Mouse (Mus musculus) embryonic facial prominence, embryonic 15.5 days (tissue): Measurements from ENCODE around the gene Dand5. TPM values are rescaled to one million over a fixed set of nuclear protein-coding genes. Genes with fewer than 3 reads are reported as not detected.

Source experiments
- ATAC-seq: fragments of 200-750 bp; cut with Nextera tagmentation; 2 replicates; pipeline ENCODE4 v1.8.0; 2017; ENCODE audit warnings: low read depth, moderate TSS enrichment; ENCODE audit not compliant: insufficient number of reproducible peaks, low FRiP score, low TSS enrichment
- H3K27ac ChIP-seq: fragments of 300-500 bp; sonication (generic); replicated peaks from 2 replicates; pipeline ENCODE4 v1.5.1; 2015; ENCODE audit warnings: mild to moderate bottlenecking, inconsistent platforms
- H3K27me3 ChIP-seq: fragments of 300-500 bp; sonication (generic); 2 replicates; pipeline ENCODE4 v1.6.1; 2015; ENCODE audit warnings: inconsistent platforms
- H3K36me3 ChIP-seq: fragments of 300-500 bp; sonication (generic); 2 replicates; pipeline ENCODE4 v1.6.1; 2015; ENCODE audit warnings: mild to moderate bottlenecking, inconsistent platforms
- H3K4me1 ChIP-seq: fragments of 300-500 bp; sonication (generic); 2 replicates; pipeline ENCODE4 v1.6.1; 2015; ENCODE audit warnings: inconsistent platforms
- H3K4me2 ChIP-seq: fragments of 300-500 bp; sonication (generic); replicated peaks from 2 replicates; pipeline ENCODE4 v1.6.1; 2015; ENCODE audit warnings: mild to moderate bottlenecking, inconsistent platforms
- H3K4me3 ChIP-seq: fragments of 300-500 bp; sonication (generic); replicated peaks from 2 replicates; pipeline ENCODE4 v1.5.1; 2015; ENCODE audit warnings: mild to moderate bottlenecking, inconsistent platforms
- H3K9ac ChIP-seq: fragments of 300-500 bp; sonication (generic); 2 replicates; pipeline ENCODE4 v1.6.1; 2015; ENCODE audit warnings: inconsistent platforms
- H3K9me3 ChIP-seq: fragments of 300-500 bp; sonication (generic); replicated peaks from 2 replicates; pipeline ENCODE4 v1.6.1; 2016; ENCODE audit warnings: inconsistent platforms
- WGBS: fragments of 180-500 bp; shearing (Covaris S2); methylation state at CpG from one replicate; pipeline ENCODE4 v1.1.7; 2015; 5-methylcytosine and 5-hydroxymethylcytosine counted together
- polyA plus RNA-seq: library from polyadenylated mRNA; unstranded; fragments of >200 nt; fragmentation: Nextera tagmentation; extraction: Ambion mirVana; gene quantifications from 2 replicates; pipeline ENCODE4 v1.2.1, GENCODE M21; 2015

Gene Dand5
- polyA plus RNA-seq, 1 experiment from 2014 or later = 8.4 TPM

DNA sequence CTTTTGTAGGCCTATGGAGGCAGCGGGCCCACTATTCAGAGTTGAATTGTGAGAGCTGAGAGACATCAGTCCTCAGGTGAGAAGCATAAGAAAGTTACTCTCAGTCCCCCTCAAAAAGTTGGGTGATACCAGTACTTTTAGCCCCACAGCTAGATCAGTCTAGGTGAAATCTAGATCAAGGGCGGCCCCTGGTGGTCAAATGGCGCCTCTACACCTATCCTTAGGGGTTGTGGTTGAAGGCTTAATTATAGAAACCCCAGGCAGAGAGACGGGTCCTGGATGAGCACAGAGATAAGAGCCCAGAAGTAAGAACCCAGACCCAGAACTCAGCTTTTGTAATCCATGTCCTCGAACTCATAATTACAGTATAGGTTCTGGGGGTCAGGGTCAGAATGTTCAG, 9.6 kb downstream of the Dand5 start:
- H3K27ac ChIP-seq = no peak overlapping the region
- H3K36me3 ChIP-seq = no peaks in the 10 kb centered on the region
- no peaks in the 10 kb centered on the region for H3K9me3 ChIP-seq
- 4% methylated on average over 5 of the region's 5 CpGs for WGBS
- H3K4me2 ChIP-seq = no peak overlapping the region
- H3K27me3 ChIP-seq = peaks cover 28% of the 10 kb centered on the region
- H3K4me3 ChIP-seq = no peak overlapping the region
- no peak for ATAC-seq
- no peak overlapping the region for H3K9ac ChIP-seq
- peaks cover 29% of the 10 kb centered on the region for H3K4me1 ChIP-seq

DNA sequence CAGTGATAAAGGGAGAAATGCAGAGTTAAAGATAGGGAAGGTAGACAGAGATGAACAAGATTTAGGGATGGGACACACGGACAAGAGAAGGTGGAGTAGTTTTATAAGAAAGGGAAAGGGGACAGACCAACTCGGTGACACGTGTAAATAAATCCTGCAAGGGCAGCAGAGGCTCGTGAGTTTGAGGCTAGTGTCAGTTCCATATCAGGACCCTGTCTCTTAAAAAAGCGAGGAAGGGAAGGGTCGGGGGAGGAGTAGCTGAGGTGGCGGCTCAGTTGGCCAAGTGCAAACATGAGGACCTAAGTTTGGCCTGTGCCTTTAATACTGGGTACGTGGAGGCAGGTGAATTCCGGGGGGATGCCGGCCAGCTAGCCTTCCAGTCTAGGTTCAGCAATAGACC, 11.3 kb downstream of the Dand5 start:
- Histone ChIP-seq H3K4me1 (peaks cover 29% of the 10 kb centered on the region), H3K9me3 (no peaks in the 10 kb centered on the region), H3K9ac (no peak overlapping the region), H3K4me3 (peak overlapping the region; percentile 41), H3K4me2 (peak overlapping the region; percentile 58), H3K27me3 (peaks cover 28% of the 10 kb centered on the region), H3K36me3 (no peaks in the 10 kb centered on the region), H3K27ac (no peak overlapping the region)
- no peak for ATAC-seq
- WGBS = 26% methylated on average over 10 of the region's 10 CpGs

DNA sequence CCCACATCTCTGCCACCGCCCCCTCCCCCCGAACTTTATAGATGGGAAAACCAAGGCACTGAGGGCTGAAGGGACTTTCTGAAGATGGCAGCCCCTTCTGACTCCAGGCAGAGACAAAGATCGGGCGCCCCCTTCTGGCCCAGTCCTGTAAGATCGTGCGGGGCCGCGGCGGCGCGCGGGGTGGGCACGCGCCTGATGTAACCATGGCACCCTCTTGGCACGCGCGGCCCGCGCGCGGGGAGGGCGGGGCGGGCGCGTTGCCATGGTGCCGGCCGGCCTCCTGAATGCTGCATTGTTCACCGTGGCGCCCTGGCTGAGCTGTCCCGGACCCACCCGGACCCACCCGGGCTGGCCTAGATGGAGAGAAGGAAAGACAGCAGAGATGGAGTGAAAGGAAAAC, 11.7 kb downstream of the Dand5 start:
- H3K4me2 ChIP-seq = peak overlapping the region; percentile 58
- ATAC-seq = peak; percentile 79
- H3K4me1 ChIP-seq = peaks cover 27% of the 10 kb centered on the region
- H3K4me3 ChIP-seq = peak overlapping the region; percentile 41
- no peaks in the 10 kb centered on the region for H3K9me3 ChIP-seq
- H3K36me3 ChIP-seq = no peaks in the 10 kb centered on the region
- under 1% methylated on average over 32 of the region's 32 CpGs for whole genome bisulfite sequencing
- H3K27me3 ChIP-seq = peaks cover 28% of the 10 kb centered on the region
- H3K27ac ChIP-seq = no peak overlapping the region; the same call in 1 of the 2 replicates
- H3K9ac ChIP-seq = no peak overlapping the region

DNA sequence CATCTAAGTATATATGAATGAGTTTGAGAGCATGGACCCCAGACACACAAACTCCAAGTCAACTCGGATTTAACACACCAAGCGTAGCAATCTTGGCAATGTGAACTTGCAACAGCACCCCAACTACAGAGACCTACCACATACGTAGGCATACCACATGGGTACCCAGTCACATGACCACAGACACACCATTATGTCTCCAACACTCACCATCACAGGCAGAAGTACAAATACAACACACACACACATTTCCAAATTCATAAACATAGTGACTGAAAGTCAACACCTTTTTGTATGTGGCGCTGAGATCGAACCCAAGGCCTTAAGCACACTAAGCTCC, 12.7 kb downstream of the Dand5 start:
- Histone ChIP-seq H3K4me2 (no peak overlapping the region), H3K4me3 (no peak overlapping the region), H3K4me1 (peaks cover 22% of the 10 kb centered on the region), H3K27me3 (peaks cover 30% of the 10 kb centered on the region), H3K9ac (no peak overlapping the region), H3K9me3 (no peaks in the 10 kb centered on the region), H3K36me3 (no peaks in the 10 kb centered on the region), H3K27ac (no peak overlapping the region)
- ATAC-seq = no peak
- 78% methylated on average over 5 of the region's 5 CpGs for WGBS

DNA sequence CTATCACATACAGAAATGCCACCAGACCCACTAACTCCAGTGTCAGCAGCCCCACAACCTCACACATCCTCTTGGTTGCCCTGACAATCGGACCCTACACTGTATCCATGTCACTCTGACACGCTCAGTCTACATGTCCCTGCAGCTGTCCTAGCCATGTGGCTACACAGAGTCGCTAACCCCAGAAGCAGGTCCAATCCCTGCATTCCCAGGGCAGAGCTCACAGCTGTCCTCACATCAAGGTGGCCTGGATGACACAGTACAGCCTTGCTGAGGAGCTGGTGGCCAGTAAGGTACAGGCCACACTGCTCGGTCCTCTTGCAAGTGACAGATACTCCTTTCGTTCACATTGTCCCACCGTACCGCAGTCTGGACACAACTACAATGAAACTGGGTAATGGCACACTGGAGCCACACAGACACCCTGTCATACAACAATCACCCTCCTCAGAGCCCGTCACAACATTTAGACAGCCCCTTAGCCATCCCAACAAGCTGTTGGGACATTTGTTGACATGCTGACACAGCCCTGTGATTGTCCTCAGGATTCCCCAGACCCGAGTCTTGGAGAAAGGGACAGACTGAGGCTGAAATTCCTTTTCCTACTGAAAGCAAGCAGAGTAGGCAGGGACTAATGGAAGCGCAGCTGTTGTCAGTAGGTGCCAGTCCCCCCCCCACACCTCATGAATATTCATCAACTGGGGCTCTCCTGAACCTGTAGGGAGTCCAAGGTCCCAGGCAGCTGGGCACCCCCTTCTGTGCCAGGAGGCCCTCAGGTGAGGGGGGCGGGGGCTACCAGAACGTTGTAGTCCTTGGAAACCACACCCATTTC, 13.3 kb downstream of the Dand5 start:
- Histone ChIP-seq H3K4me1 (peaks cover 17% of the 10 kb centered on the region), H3K27me3 (peaks cover 30% of the 10 kb centered on the region), H3K27ac (no peak overlapping the region), H3K9ac (no peak overlapping the region), H3K4me3 (no peak overlapping the region), H3K9me3 (no peaks in the 10 kb centered on the region), H3K4me2 (no peak overlapping the region), H3K36me3 (no peaks in the 10 kb centered on the region)
- 61% methylated on average over 12 of the region's 12 CpGs for WGBS
- no peak for ATAC-seq

DNA sequence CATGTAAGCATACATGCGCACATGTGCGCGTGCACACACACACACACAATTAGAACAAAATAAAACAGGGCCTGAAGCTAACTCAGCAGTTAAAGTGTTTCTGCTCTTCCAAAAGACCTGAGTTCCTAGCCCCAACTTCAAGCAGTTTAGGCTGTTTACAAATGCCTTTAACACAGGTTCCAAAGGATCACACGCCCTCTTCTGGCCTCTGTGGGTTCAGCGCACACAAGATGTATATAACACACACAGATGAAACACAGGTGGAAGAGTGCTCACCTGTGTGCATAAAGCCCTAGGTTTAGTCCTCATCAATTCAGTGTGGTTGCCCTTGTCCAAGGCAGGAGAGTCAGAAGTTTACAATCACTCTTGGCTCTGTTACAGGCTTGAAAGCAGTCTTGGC, 16.6 kb downstream of the Dand5 start:
- ATAC-seq = no peak
- Histone ChIP-seq H3K4me3 (no peak overlapping the region), H3K27me3 (peaks cover 17% of the 10 kb centered on the region), H3K27ac (no peak overlapping the region), H3K9me3 (no peaks in the 10 kb centered on the region), H3K4me1 (peaks cover 15% of the 10 kb centered on the region), H3K9ac (no peak overlapping the region), H3K4me2 (no peak overlapping the region), H3K36me3 (no peaks in the 10 kb centered on the region)
- 93% methylated on average over 5 of the region's 5 CpGs for WGBS

DNA sequence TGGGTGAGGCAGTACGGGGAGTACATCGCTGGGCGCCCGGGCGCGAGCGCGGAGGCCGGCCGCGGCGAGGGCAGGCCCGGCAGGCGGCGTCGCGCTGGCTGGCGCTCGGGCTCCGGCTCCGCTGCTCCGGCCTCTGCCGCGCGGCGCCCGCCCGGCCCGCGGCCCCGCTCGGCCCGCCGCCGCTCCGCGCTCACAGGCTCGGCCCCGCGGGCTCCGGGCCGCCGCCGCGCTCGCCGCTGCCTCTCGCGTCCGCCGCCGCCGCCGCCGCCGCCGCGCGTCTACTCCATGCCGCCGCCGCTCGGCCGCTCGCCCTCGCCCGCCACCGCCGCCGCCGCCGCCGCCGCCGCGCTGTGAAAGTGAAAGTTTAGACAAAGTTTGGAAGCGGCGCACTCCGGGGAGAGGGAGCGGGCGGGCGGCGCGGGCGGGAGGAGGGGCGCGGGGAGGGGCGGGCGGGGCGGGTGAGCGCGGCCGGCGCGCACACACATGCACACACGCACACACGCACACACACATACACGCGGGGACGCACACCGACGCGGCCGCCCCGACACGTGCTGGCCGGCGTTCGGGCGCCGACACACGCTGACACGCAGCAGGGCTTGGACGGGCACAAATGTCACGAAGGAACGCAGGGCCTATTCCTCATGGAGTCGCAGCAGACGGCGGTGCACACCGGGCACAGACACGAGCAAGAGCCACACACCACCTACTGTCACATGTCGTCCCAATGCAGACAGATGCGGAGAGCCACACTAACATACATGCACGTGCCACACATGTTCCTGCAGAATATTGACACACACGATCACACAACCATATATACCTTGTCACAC, 22.4 kb downstream of the Dand5 start, which contains the start of gene Nfix:
Gene Nfix (minus strand): TSS at position 346 of the 833 bp plus-strand sequence.
- peak within 1 kb of the TSS; percentile 98 for H3K9ac ChIP-seq
- peak; percentile 32 for ATAC-seq
- H3K9me3 ChIP-seq = no peaks in the 10 kb centered on the region
- peak within 1 kb of the TSS; percentile 94 for H3K27ac ChIP-seq
- peaks cover 53% of the 10 kb centered on the region for H3K4me1 ChIP-seq
- H3K36me3 ChIP-seq = peaks cover 11% of the 10 kb centered on the region; the same call in 1 of the 2 replicates
- H3K4me3 ChIP-seq = peak within 1 kb of the TSS; percentile 83
- peak within 1 kb of the TSS; percentile 73 for H3K4me2 ChIP-seq
- WGBS = 2% methylated on average over 71 of the region's 125 CpGs
- H3K27me3 ChIP-seq = peaks cover 20% of the 10 kb centered on the region; the same call in 1 of the 2 replicates

DNA sequence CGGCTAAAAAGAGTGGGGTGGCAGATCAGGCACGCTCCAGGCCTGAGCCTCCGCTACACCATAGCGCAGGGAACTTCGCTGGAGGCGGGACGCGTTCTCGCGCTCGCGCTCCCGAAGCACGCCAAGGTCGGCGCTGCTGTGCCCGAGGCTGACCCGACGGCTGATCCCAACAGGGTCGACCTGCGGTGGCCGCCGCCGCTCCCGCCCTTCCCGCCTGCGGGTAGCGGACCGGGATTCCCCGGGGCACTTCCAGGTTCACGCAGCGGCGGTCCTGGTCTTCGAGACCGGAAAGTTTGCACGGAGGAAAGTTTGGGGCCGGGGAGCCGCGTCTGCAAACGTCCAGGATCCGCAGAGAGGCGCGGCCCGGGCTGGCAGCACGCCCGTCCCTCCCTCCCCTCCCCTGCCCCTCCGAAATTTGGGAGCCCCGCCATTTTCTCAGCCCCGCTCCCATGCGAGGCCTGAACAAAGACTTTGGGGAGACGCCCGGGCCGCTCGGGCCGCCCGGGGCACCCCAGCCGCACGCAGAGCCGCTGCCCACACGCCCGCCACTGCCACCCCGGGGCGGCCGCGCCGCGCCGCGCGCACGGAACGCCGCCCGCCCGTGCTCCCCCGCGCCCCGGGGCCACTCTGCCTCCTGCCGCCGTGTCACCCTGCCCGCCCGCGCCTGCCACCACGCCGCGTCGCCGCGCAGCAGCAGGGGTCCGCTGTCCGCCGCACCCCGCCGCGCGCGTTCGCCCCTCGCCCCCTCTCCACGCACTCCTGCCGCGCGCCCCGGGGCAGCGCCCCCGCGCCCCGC, 23.3 kb downstream of the Dand5 start:
- Histone ChIP-seq H3K4me1 (peaks cover 58% of the 10 kb centered on the region), H3K27me3 (peaks cover 13% of the 10 kb centered on the region; the same call in 1 of the 2 replicates), H3K4me3 (peak overlapping the region; percentile 83), H3K27ac (peak overlapping the region; percentile 94), H3K9me3 (no peaks in the 10 kb centered on the region), H3K36me3 (peaks cover 12% of the 10 kb centered on the region; the same call in 1 of the 2 replicates), H3K9ac (peak overlapping the region; percentile 98), H3K4me2 (peak overlapping the region; percentile 73)
- ATAC-seq = 0 out of 2 replicates have a peak, but pooled peaks have one; percentile 40
- WGBS = under 1% methylated on average over 85 of the region's 108 CpGs

DNA sequence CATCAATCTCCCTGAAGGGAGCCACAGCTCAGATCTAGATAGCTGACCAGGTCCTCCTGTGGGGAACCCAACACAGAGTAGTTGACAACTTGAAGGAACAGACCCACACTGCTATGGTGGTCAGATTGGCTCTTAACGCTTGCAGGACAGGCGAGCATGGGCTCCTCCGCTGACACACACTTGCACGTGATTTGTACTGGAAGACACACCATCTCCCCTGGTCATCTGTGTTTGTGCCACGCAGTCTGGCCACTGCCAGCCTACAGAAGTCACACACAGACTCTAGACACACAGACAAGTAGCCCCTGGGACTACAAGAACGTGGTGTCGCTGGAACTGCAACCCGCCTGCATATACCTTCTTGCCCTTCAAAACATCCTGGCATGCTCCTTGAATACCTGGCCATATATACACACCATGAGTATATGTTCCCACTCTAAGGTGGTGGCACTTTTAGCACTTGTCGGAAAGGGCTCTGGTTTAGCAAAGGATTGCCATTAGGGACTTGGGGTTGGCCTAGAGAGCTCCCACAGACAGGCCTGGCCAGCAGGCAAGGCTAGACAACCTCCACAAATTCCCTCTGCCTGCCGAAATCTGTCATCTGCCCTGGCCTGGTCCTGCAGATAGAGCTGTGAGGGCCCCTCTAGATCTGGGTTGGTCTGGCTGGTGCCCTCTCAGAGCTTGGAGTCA, 24.0 kb downstream of the Dand5 start:
- peak overlapping the region; percentile 83 for H3K4me3 ChIP-seq
- no peaks in the 10 kb centered on the region for H3K9me3 ChIP-seq
- peak overlapping the region; percentile 98 for H3K9ac ChIP-seq
- peak overlapping the region; percentile 94 for H3K27ac ChIP-seq
- WGBS = 49% methylated on average over 10 of the region's 10 CpGs
- H3K27me3 ChIP-seq = peaks cover 13% of the 10 kb centered on the region; the same call in 1 of the 2 replicates
- no peak for ATAC-seq
- peaks cover 12% of the 10 kb centered on the region; the same call in 1 of the 2 replicates for H3K36me3 ChIP-seq
- H3K4me2 ChIP-seq = peak overlapping the region; percentile 73
- peaks cover 66% of the 10 kb centered on the region for H3K4me1 ChIP-seq

DNA sequence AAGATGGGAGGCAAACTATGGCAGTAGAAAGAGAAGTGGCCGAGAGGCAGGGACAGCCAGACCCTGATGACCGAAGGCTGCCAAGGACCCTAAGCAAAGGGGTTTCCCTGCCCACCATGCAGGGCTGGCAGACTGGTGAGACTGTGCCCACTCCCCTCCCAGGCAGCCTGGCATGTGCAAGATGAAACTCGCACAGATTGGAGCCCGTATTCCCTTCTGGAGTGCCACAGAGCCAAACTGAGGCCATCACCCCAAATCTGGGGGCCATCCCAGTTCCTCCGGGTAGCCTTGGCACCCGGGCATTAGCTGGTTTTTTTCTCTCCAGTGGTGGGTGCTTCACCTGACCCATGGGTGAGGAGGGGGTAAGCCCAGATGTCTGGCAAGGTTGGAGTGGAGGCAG, 24.7 kb downstream of the Dand5 start:
- Histone ChIP-seq H3K4me2 (peak overlapping the region; percentile 73), H3K36me3 (peaks cover 12% of the 10 kb centered on the region; the same call in 1 of the 2 replicates), H3K9me3 (no peaks in the 10 kb centered on the region), H3K4me3 (peak overlapping the region; percentile 83), H3K9ac (no peak overlapping the region), H3K4me1 (peaks cover 68% of the 10 kb centered on the region), H3K27me3 (peaks cover 13% of the 10 kb centered on the region; the same call in 1 of the 2 replicates), H3K27ac (no peak overlapping the region)
- ATAC-seq = no peak
- WGBS = 71% methylated on average over 6 of the region's 6 CpGs
